Mouse (Mus musculus) ovary, postnatal 36 days (tissue): ENCODE data around the gene Adal.

ENCODE experiments used
- DNase-seq: peaks from one replicate; pipeline ENCODE4 v3.0.0; 2022; ENCODE audit warnings: low spot score, mixed read lengths

The Adal gene

GRCm38 (mm10) chr2:121178828-121179479 lies 38.7 kb downstream of the Adal start:
- no peak for DNase-seq

- DNase-seq, result no peak
Measured at GRCm38 (mm10) chr2:121183431-121183830, 43.2 kb downstream of the Adal start.

GRCm38 (mm10) chr2:121184142-121184541 lies 43.9 kb downstream of the Adal start:
- no peak for DNase-seq

GRCm38 (mm10) chr2:121188530-121188929 lies 48.3 kb downstream of the Adal start:
- no peak for DNase-seq

GRCm38 (mm10) chr2:121195466-121195865 lies 55.2 kb downstream of the Adal start:
- no peak for DNase-seq

GRCm38 (mm10) chr2:121204276-121204675 lies 64.0 kb downstream of the Adal start:
- no peak for DNase-seq
